29 mouse cellular contexts compared by ENCODE assay signal in genomic region chr10:13275152-13275551, GRCm38 (mm10).
DNase-seq lines count a peak whose midpoint lies in the region; ATAC-seq and TF ChIP-seq lines count a peak whose summit lies in the region.
"Had no signal": no experiment of that assay in that cellular context is flagged by ENCODE, and none has a peak within 500 bp of the region (broad histone marks: within the 10 kb centered on the region; RNA-seq: fewer than 3 reads in every experiment).

No protein-coding gene starts in this region.

- DNase-seq in heart, adult 2 months, result no peak
- no peak for DNase-seq in heart, adult 9 months (ENCODE audit: low spot score in 2 of 2)
- DNase-seq in midbrain, postnatal 0 days (ENCODE audit: low spot score), result peak; percentile 19
- DNase-seq in midbrain, embryonic 10.5 days (ENCODE audit: low spot score), result no peak
- DNase-seq in stomach, postnatal 0 days (ENCODE audit: low spot score), result no peak
- no peak for DNase-seq in cerebellum, adult 9-11 months
- DNase-seq: adrenal gland, postnatal 14 days; cerebellum, adult 11-12 months; cerebellum, postnatal 10 days; gastrocnemius, postnatal 10 days; kidney, adult 8-10 months; layer of hippocampus, adult 9-11 months; lung, postnatal 10 days; right cerebral cortex, adult 18-20 months; spleen, adult 18-20 months; thymus, adult 2 months; thymus, postnatal 36 days had no signal

- no peak overlapping the region for H3K4me3 ChIP-seq in heart, adult 2 months
- H3K4me3 ChIP-seq in intestine, postnatal 0 days (ENCODE audit: low read depth, low read length), result no peak overlapping the region
- no peak overlapping the region for H3K4me3 ChIP-seq in intestine, embryonic 15.5 days (replicated peaks)
- H3K4me3 ChIP-seq in midbrain, postnatal 0 days (ENCODE audit: low read depth, low read length), result no peak overlapping the region
- H3K4me3 ChIP-seq in midbrain, embryonic 10.5 days, result no peak overlapping the region
- H3K4me3 ChIP-seq in stomach, postnatal 0 days (ENCODE audit: low read depth, low read length), result no peak overlapping the region
- H3K4me3 ChIP-seq: erythroblast, embryonic 14.5 days; forebrain, embryonic 12.5 days; left cerebral cortex, adult 2 months; limb, embryonic 12.5 days; myocyte; neural tube, embryonic 12.5 days had no signal

- no peak for TF ChIP-seq POLR2A in heart, adult 2 months (IDR thresholded peaks at IDR 0.05; ENCODE audit: insufficient read depth, low read depth, low read length)

- intact Hi-C loops in heart, adult 2 months (cut with DNase I), result no loop called here

- H3K79me2 ChIP-seq in heart, adult 2 months (replicated peaks; ENCODE audit: control insufficient read depth, insufficient read depth, low read length), result peaks cover 2% of the 10 kb centered on the region; the same call in 1 of the 2 replicates

- H3K36me3 ChIP-seq in heart, adult 2 months (ENCODE audit: control insufficient read depth, insufficient read depth, low read length), result peaks cover 12% of the 10 kb centered on the region
- no peaks in the 10 kb centered on the region for H3K36me3 ChIP-seq in intestine, postnatal 0 days (ENCODE audit: control insufficient read depth, insufficient read depth)
- H3K36me3 ChIP-seq in intestine, embryonic 15.5 days, result no peaks in the 10 kb centered on the region
- no peaks in the 10 kb centered on the region for H3K36me3 ChIP-seq in midbrain, postnatal 0 days (ENCODE audit: insufficient read depth, low read length)
- no peaks in the 10 kb centered on the region for H3K36me3 ChIP-seq in midbrain, embryonic 10.5 days
- H3K36me3 ChIP-seq in stomach, postnatal 0 days (ENCODE audit: control insufficient read depth, insufficient read depth, low read length), result no peaks in the 10 kb centered on the region
- H3K36me3 ChIP-seq: forebrain, embryonic 12.5 days; neural tube, embryonic 12.5 days had no signal

- ATAC-seq in intestine, postnatal 0 days, result no peak
- no peak for ATAC-seq in intestine, embryonic 15.5 days
- no peak for ATAC-seq in midbrain, postnatal 0 days (ENCODE audit: low FRiP score)
- ATAC-seq in stomach, postnatal 0 days (ENCODE audit: low FRiP score, low TSS enrichment), result no peak
- ATAC-seq: hindbrain, embryonic 16.5 days; midbrain, embryonic 16.5 days had no signal

- no peak overlapping the region for H3K9ac ChIP-seq in heart, adult 2 months (ENCODE audit: low read depth, low read length)
- H3K9ac ChIP-seq in intestine, postnatal 0 days (ENCODE audit: low read depth, low read length), result no peak overlapping the region
- H3K9ac ChIP-seq in intestine, embryonic 15.5 days, result no peak overlapping the region
- no peak overlapping the region for H3K9ac ChIP-seq in midbrain, postnatal 0 days (replicated peaks; ENCODE audit: low read length, poor library complexity, severe bottlenecking)
- H3K9ac ChIP-seq in stomach, postnatal 0 days (ENCODE audit: low read length), result no peak overlapping the region
- H3K9ac ChIP-seq: forebrain, embryonic 12.5 days; limb, embryonic 12.5 days; neural tube, embryonic 12.5 days had no signal

- TF ChIP-seq EP300 in heart, adult 2 months (IDR thresholded peaks at IDR 0.05; ENCODE audit: insufficient read depth, low read depth, low read length), result no peak
- TF ChIP-seq EP300 in stomach, postnatal 0 days (optimal IDR thresholded peaks at IDR 0.05), result no peak

- peak; percentile 52 for TF ChIP-seq CTCF in heart, adult 2 months (IDR thresholded peaks at IDR 0.05)
- peak; percentile 39 for TF ChIP-seq CTCF in intestine, postnatal 0 days (IDR thresholded peaks at IDR 0.05; ENCODE audit: low read depth)
- TF ChIP-seq CTCF in midbrain, postnatal 0 days (IDR thresholded peaks at IDR 0.05), result no peak
- TF ChIP-seq CTCF in stomach, postnatal 0 days (IDR thresholded peaks at IDR 0.05; ENCODE audit: low read depth), result peak; percentile 48

- 49% methylated on average over 6 of the region's 6 CpGs for WGBS in heart, adult 2 months
- 77% methylated on average over 6 of the region's 6 CpGs for WGBS in intestine, postnatal 0 days
- WGBS in intestine, embryonic 15.5 days, result 89% methylated on average over 6 of the region's 6 CpGs
- WGBS in midbrain, postnatal 0 days, result 86% methylated on average over 6 of the region's 6 CpGs
- WGBS in midbrain, embryonic 10.5 days, result 86% methylated on average over 6 of the region's 6 CpGs
- WGBS in stomach, postnatal 0 days, result 68% methylated on average over 6 of the region's 6 CpGs

- peaks cover 5% of the 10 kb centered on the region for H3K4me1 ChIP-seq in heart, adult 2 months (ENCODE audit: control insufficient read depth, insufficient read depth, low read length)
- no peaks in the 10 kb centered on the region for H3K4me1 ChIP-seq in intestine, postnatal 0 days (replicated peaks; ENCODE audit: control insufficient read depth, insufficient read depth, low read length)
- no peaks in the 10 kb centered on the region for H3K4me1 ChIP-seq in intestine, embryonic 15.5 days (replicated peaks)
- H3K4me1 ChIP-seq in midbrain, postnatal 0 days (ENCODE audit: insufficient read depth, low read length), result no peaks in the 10 kb centered on the region
- no peaks in the 10 kb centered on the region for H3K4me1 ChIP-seq in midbrain, embryonic 10.5 days
- H3K4me1 ChIP-seq in stomach, postnatal 0 days (replicated peaks; ENCODE audit: control insufficient read depth, insufficient read depth), result no peaks in the 10 kb centered on the region
- H3K4me1 ChIP-seq: forebrain, embryonic 12.5 days had no signal

- no peaks in the 10 kb centered on the region for H3K27me3 ChIP-seq in heart, adult 2 months (ENCODE audit: control insufficient read depth, insufficient read depth, low read length)
- H3K27me3 ChIP-seq in intestine, postnatal 0 days (replicated peaks; ENCODE audit: control insufficient read depth, insufficient read depth, low read length), result no peaks in the 10 kb centered on the region
- no peaks in the 10 kb centered on the region for H3K27me3 ChIP-seq in intestine, embryonic 15.5 days (replicated peaks)
- H3K27me3 ChIP-seq in midbrain, postnatal 0 days (ENCODE audit: insufficient read depth, low read length), result no peaks in the 10 kb centered on the region
- H3K27me3 ChIP-seq in midbrain, embryonic 10.5 days (ENCODE audit: low read depth, poor library complexity, severe bottlenecking), result no peaks in the 10 kb centered on the region
- no peaks in the 10 kb centered on the region for H3K27me3 ChIP-seq in stomach, postnatal 0 days (ENCODE audit: control insufficient read depth, insufficient read depth, low read length)
- H3K27me3 ChIP-seq: forebrain, embryonic 12.5 days; limb, embryonic 12.5 days; neural tube, embryonic 12.5 days had no signal

- peak overlapping the region; percentile 24 for H3K27ac ChIP-seq in heart, adult 2 months
- H3K27ac ChIP-seq in intestine, postnatal 0 days (ENCODE audit: low read depth, low read length), result no peak overlapping the region
- H3K27ac ChIP-seq in intestine, embryonic 15.5 days, result no peak overlapping the region
- no peak overlapping the region for H3K27ac ChIP-seq in midbrain, postnatal 0 days (ENCODE audit: low read depth, low read length)
- no peak overlapping the region for H3K27ac ChIP-seq in midbrain, embryonic 10.5 days (replicated peaks)
- no peak overlapping the region for H3K27ac ChIP-seq in stomach, postnatal 0 days (replicated peaks)
- H3K27ac ChIP-seq: forebrain, embryonic 12.5 days; kidney, postnatal 0 days; left cerebral cortex, adult 2 months; limb, embryonic 12.5 days; neural tube, embryonic 12.5 days had no signal

- H3K4me2 ChIP-seq in intestine, postnatal 0 days (replicated peaks; ENCODE audit: low read depth), result no peak overlapping the region
- H3K4me2 ChIP-seq in intestine, embryonic 15.5 days (replicated peaks), result no peak overlapping the region
- H3K4me2 ChIP-seq in midbrain, postnatal 0 days (ENCODE audit: low read depth, low read length, poor library complexity, severe bottlenecking), result no peak overlapping the region
- no peak overlapping the region for H3K4me2 ChIP-seq in stomach, postnatal 0 days (replicated peaks; ENCODE audit: low read depth)
- H3K4me2 ChIP-seq: forebrain, embryonic 12.5 days; limb, embryonic 12.5 days; midbrain, embryonic 11.5 days; neural tube, embryonic 12.5 days had no signal

- H3K9me3 ChIP-seq in intestine, postnatal 0 days (ENCODE audit: control insufficient read depth), result no peaks in the 10 kb centered on the region
- H3K9me3 ChIP-seq in intestine, embryonic 15.5 days, result no peaks in the 10 kb centered on the region
- no peaks in the 10 kb centered on the region for H3K9me3 ChIP-seq in midbrain, postnatal 0 days (ENCODE audit: low read length)
- no peaks in the 10 kb centered on the region for H3K9me3 ChIP-seq in midbrain, embryonic 10.5 days (replicated peaks)
- no peaks in the 10 kb centered on the region for H3K9me3 ChIP-seq in stomach, postnatal 0 days (ENCODE audit: control insufficient read depth, low read length)
- H3K9me3 ChIP-seq: forebrain, embryonic 12.5 days; limb, embryonic 12.5 days; neural tube, embryonic 12.5 days had no signal
